Mouse (Mus musculus) adrenal gland, postnatal 10 days (tissue): ENCODE results near the gene Tcea2. TPM values are rescaled to one million over a fixed set of nuclear protein-coding genes. Genes with fewer than 3 reads are reported as not detected.

Source experiments
- DNase-seq: peaks from one replicate; pipeline ENCODE4 v3.0.0; 2021; ENCODE audit warnings: mixed read lengths
- total RNA-seq, 2 experiments: library from RNA; stranded (reverse); gene quantifications; 2 replicates each; pipeline ENCODE4 v1.2.3; 2021

The Tcea2 gene
- total RNA-seq, 2 experiments from 2014 or later = 11.4 to 13.5 TPM

GRCm38 (mm10) chr2:181713749-181714148 is 33.6 kb downstream of the Tcea2 start:
- no peak for DNase-seq

- DNase-seq = no peak
These were observed 34.8 kb downstream of the Tcea2 start, which contains the start of gene Oprl1 for GRCm38 (mm10) chr2:181714903-181715326. Gene Oprl1, plus strand, starts transcription at chr2:181715016.

DNA sequence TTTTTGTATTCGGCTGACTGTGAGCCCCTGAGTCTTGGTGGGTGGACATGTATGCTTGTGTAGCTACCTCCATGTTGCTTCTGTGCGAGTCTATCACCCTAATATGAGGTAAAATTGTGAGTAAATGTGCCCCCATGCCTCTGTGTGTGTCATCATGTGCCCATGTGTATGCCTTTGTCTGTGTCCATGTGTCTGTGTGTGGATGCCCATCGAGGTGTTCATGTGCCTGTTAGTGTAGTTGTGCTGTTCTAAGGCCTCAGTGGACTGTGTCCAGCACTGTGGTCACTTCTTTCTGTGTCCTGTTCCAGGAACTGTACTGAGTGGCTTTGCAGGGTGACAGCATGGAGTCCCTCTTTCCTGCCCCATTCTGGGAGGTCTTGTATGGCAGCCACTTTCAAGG is 35.3 kb downstream of the Tcea2 start:
- no peak for DNase-seq

GRCm38 (mm10) chr2:181716991-181717390 is 36.9 kb downstream of the Tcea2 start:
- DNase-seq = no peak

GRCm38 (mm10) chr2:181720061-181720460 is 40.0 kb downstream of the Tcea2 start:
- DNase-seq = no peak

DNA sequence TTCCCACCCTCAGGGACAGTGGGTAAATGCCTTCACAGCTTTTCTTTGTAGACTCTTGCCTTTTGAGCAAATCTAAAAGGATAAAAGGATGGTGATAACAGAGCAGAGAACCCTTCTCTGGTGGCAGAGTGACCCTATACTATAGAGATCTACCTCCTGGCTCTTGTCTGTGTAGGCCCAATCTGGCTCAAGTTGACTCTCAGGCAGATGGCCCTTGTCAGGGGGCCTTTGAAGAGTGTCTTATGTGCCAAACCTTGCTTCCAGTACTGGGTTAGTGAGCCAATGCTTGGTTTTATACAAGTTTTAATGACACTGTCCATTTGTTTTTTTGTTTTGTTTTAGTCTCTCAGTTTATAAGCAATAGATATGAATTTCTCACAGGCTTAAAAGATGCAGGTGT is 41.1 kb downstream of the Tcea2 start:
- no peak for DNase-seq

- DNase-seq = peak; percentile 58
These were observed 42.1 kb downstream of the Tcea2 start for GRCm38 (mm10) chr2:181722213-181722612.

DNA sequence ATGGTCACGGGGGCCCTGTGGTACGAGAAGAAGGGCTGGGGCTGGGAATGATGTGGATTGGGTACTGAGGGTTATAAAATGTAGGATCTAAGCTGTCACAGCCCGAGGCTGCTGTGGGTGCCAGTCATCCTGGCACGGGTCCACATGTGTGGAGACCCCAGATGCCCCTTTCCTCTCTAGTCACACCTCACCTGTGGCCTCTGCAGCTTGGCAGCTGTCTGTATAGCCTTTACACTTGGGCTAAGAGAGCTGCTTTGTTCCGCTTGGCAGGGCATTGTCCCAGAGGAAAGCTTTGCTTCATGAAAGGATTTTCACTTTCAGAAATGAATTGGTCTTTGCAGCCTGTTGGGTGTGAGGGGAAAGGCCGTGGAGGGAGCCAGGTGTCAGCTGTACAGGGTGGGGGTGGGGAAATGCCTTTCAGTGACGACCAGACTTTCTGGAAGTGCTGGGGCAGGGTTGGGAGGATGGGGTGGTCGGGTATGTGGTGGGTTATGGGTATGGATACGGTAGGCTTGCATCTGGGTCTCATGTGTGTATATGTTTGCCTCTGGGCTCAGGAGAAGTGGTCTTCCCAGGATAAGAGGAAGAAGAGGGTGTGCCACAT is 47.7 kb downstream of the Tcea2 start:
- DNase-seq = peak; percentile 27

DNA sequence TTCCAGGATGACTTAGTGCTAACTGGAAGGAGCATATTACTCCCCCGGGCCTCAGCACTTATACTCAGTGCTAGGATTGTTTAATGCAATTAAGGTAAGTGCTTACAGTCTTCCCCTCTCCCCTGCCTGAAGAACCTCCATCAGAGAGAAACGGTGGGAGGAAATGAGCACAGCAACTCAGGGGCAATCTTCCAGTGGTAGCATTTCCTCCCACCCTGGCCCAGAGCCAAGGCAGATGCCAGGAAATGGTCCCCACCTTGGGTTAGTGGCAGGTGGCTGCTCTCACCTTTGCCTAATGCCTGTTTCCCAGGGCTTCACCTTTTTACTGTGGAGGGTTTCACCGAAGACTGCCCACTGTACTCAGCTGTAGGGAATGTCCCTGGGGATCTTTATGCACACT is 49.9 kb downstream of the Tcea2 start:
- no peak for DNase-seq

Other genes with a start within 250 kb of the Tcea2 start
- gene Zbtb46, start 220.9 kb upstream of the Tcea2 start, total RNA-seq = 10 to 100 TPM; 17.2 to 23.6 TPM
- not detected for gene Abhd16b, start 187.1 kb upstream of the Tcea2 start, total RNA-seq
- gene Tpd52l2, start 183.2 kb upstream of the Tcea2 start, total RNA-seq = 100 to 1,000 TPM in 1 of 2 experiments, 10 to 100 TPM in 1; 95.5 to 108 TPM
- gene Dnajc5, start 159.8 kb upstream of the Tcea2 start, total RNA-seq = 10 to 100 TPM; 89.0 to 91.5 TPM
- 10 to 100 TPM; 55.1 to 86.5 TPM for gene Uckl1, start 95.4 kb upstream of the Tcea2 start, total RNA-seq
- 10 to 100 TPM; 51.4 to 58.3 TPM for gene Prpf6, start 88.4 kb upstream of the Tcea2 start, total RNA-seq
- gene Zfp512b, start 87.5 kb upstream of the Tcea2 start, total RNA-seq = 10 to 100 TPM; 52.5 to 92.4 TPM
- 10 to 100 TPM in 1 of 2 experiments, 1 to 10 TPM in 1; 10.0 to 11.7 TPM for gene Samd10, start 81.1 kb upstream of the Tcea2 start, total RNA-seq
- gene Gm29797, start 23.3 kb upstream of the Tcea2 start, total RNA-seq = not detected
- gene Sox18, start 8.7 kb upstream of the Tcea2 start, total RNA-seq = 10 to 100 TPM; 59.1 to 62.5 TPM
- 10 to 100 TPM; 22.4 to 23.7 TPM for gene Rgs19, start 13.7 kb downstream of the Tcea2 start, total RNA-seq
- gene Lkaaear1, start 18.1 kb downstream of the Tcea2 start, total RNA-seq = not detected
- gene Oprl1, start 34.7 kb downstream of the Tcea2 start, total RNA-seq = 1 to 10 TPM; 1.3 to 2.4 TPM
- gene Myt1, start 83.0 kb downstream of the Tcea2 start, total RNA-seq = 1 to 10 TPM; 6.4 to 8.0 TPM
- gene Pcmtd2, start 157.5 kb downstream of the Tcea2 start, total RNA-seq = 10 to 100 TPM; 54.3 to 63.2 TPM
- 10 to 100 TPM; 17.0 to 18.1 TPM for gene Polr3k, start 184.0 kb downstream of the Tcea2 start, total RNA-seq